Mouse (Mus musculus): ENCODE measurements around the gene Tnk1. TPM values are rescaled to one million over a fixed set of nuclear protein-coding genes. Genes with fewer than 3 reads are reported as not detected.
"Not testable (repeated sequence)": the region's sequence is repeated elsewhere in the genome, so short reads cannot be mapped to it uniquely, and the experiment has no call there.

Tnk1 gene
- polyA plus RNA-seq, 1 experiment from 2014 or later = 1.4 TPM

DNA sequence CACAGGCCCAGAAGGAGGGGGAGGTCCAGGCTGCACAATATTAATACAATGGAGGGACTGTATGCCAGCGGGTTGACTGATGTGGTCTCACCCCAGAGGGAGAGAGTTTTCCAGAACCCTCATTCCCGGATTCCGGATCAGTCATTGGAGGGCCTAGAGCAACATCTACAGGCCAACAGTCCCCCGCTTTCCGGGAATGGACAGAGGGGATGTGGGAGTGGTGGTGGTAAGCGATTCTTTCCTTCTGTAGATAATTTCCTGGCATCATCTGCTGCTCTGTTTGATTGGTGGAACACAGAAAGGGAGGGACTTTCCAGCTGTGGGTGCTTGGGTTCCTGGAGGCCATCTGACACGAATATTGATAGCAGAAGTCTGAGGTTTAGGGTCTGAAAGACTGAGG is 17.7 kb upstream of the Tnk1 start:
- no peak overlapping the region for H3K4me2 ChIP-seq (replicated peaks)
- H3K4me1 ChIP-seq = peaks cover 24% of the 10 kb centered on the region
- no peak for ATAC-seq (ENCODE audit: low FRiP score)
- peaks cover 12% of the 10 kb centered on the region for H3K27me3 ChIP-seq
- H3K9ac ChIP-seq = no peak overlapping the region
- peak overlapping the region; percentile 17; the same call in 1 of the 2 replicates for H3K27ac ChIP-seq
- H3K9me3 ChIP-seq (replicated peaks) = no peaks in the 10 kb centered on the region
- H3K4me3 ChIP-seq = no peak overlapping the region
- WGBS = 67% methylated on average over 7 of the region's 7 CpGs
- no peaks in the 10 kb centered on the region for H3K36me3 ChIP-seq

DNA sequence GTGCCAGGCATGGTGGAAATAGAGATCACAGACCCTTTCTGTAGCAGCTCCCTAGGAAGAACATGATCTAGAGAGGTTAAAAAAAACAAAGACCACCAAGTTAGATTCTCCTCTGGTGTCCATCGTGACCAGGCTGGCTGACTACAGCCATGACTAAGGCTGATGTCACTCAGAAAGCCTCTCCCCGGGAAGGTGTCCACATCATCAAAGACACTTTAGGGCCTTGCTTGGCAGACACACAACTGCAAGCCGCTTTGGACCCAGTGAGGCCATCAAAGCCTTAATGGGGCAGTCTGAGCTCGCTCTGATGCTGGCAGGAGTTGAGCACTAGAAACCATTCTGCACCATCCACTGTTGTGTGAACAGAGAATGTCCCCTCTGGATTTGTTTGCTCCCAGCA is 13.9 kb upstream of the Tnk1 start:
- Histone ChIP-seq H3K9me3 (replicated peaks) (no peaks in the 10 kb centered on the region), H3K4me2 (replicated peaks) (no peak overlapping the region), H3K9ac (no peak overlapping the region), H3K36me3 (no peaks in the 10 kb centered on the region), H3K4me3 (no peak overlapping the region), H3K4me1 (peaks cover 5% of the 10 kb centered on the region), H3K27ac (no peak overlapping the region), H3K27me3 (no peaks in the 10 kb centered on the region; the same call in 1 of the 2 replicates)
- ATAC-seq (ENCODE audit: low FRiP score) = no peak
- WGBS = 87% methylated on average over 4 of the region's 4 CpGs

DNA sequence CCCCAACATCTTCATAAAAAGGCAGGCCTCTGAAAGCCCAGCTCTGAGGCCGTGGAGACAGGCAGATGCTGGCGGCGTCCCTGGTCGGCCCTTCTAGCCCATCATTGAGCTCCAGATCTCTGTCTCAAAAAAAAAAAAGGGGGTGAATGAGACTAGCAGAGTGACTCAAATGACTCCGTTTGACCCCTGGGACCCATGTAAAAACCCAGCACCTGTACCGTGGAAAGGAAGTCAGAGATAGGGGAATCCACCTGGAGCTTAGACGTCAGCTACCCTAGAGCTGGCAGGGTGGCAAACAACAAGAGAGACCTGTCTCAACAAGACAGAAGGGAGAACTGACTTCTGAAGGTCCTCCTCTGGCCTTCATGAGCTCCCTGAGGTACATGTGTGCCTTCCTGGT is 13.3 kb upstream of the Tnk1 start:
- WGBS = 86% methylated on average over 7 of the region's 7 CpGs
- ATAC-seq (ENCODE audit: low FRiP score) = no peak
- H3K9ac ChIP-seq = no peak overlapping the region
- H3K4me3 ChIP-seq = no peak overlapping the region
- no peak overlapping the region for H3K27ac ChIP-seq
- H3K4me1 ChIP-seq = no peaks in the 10 kb centered on the region
- H3K36me3 ChIP-seq = no peaks in the 10 kb centered on the region
- H3K9me3 ChIP-seq (replicated peaks) = no peaks in the 10 kb centered on the region
- no peak overlapping the region for H3K4me2 ChIP-seq (replicated peaks)
- H3K27me3 ChIP-seq = peaks cover 4% of the 10 kb centered on the region; the same call in 1 of the 2 replicates

DNA sequence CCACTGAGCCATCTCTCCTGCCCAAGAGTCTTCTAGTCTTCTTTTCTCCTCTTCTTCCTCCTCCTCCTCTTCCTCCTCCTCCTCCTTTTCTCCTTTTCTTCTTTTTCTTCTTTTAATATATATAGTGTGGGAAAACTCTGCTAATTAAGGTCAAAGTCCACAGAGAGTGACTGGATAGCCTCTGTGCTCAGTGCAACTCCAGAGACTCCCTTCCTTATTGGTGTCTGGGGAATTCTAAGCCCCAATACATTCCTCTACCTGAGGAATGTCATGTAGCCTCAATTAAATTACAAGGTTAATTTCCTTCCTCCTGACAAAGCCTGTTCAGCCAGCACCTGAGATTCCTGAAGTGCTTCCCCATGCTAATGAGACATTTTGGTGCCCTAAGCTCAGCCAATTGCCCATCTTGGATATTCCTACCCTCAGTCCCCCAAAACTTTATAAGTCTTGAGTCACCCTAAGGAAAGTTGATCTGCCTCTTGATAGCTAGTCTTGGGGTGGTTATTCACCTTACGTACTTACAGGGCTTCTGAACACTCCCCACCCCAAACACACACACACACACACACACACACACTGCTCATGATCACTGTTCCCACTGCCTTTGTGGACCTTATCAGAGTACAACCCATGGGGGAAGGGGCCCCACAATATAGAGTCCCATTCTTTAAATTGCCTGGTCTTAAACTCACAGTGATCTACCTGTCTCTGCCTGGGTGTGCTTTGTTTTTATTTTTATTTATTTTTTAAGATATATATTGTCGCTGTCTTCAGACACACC is 11.9 kb upstream of the Tnk1 start:
- H3K9ac ChIP-seq = no peak overlapping the region
- no peaks in the 10 kb centered on the region for H3K9me3 ChIP-seq (replicated peaks)
- 95% methylated on average over 2 of the region's 2 CpGs for WGBS
- no peak overlapping the region for H3K4me3 ChIP-seq
- no peak overlapping the region for H3K27ac ChIP-seq
- H3K4me2 ChIP-seq (replicated peaks) = no peak overlapping the region
- no peaks in the 10 kb centered on the region for H3K4me1 ChIP-seq
- no peak for ATAC-seq (ENCODE audit: low FRiP score)
- H3K36me3 ChIP-seq = no peaks in the 10 kb centered on the region
- H3K27me3 ChIP-seq = peaks cover 5% of the 10 kb centered on the region; the same call in 1 of the 2 replicates

DNA sequence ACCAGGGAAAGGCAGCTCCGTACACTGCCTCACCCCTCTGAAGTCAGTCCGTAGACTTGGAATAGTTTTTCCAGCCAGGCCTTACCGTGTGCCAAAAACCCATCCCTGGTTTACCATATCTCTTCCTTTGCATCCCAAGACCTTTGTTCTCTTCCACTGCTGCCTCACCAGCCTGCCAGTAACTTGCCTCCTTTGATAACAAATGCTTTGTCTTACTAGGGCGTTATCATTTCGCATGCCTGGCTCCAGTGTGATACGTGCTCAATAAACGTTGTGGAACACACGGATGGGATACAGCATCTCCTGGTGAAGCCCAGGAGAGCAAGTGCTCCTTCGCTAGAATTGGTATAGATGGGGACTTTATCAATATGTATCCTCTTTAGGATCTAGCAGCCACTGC is 8.8 kb upstream of the Tnk1 start:
- no peaks in the 10 kb centered on the region for H3K36me3 ChIP-seq
- H3K4me3 ChIP-seq = no peak overlapping the region
- H3K4me1 ChIP-seq = no peaks in the 10 kb centered on the region
- no peak overlapping the region for H3K9ac ChIP-seq
- no peak overlapping the region for H3K4me2 ChIP-seq (replicated peaks)
- WGBS = 74% methylated on average over 9 of the region's 9 CpGs
- H3K9me3 ChIP-seq (replicated peaks) = no peaks in the 10 kb centered on the region
- H3K27ac ChIP-seq = no peak overlapping the region
- no peak for ATAC-seq (ENCODE audit: low FRiP score)
- H3K27me3 ChIP-seq = 0 out of 2 replicates have a peak, but pooled peaks cover 5% of the 10 kb centered on the region

DNA sequence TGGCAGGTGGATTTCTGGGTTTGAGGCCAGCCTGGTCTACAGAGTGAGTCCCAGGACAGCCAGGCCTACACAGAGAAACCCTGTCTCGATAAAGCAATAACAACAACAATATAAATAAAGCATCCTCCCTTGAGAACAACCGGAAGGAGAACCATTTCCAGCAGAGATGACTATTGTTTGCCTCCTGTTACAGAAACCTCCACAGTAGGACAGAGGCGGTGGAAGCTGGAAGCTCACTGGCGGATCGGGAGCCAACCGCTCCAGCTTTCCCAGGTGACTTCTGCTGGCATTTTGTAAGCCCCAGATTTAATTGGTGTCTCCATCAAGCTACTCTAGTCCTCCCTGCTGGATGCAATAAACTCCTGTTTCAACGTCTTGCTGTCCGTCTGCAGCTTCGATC is 7.0 kb upstream of the Tnk1 start:
- no peak for ATAC-seq (ENCODE audit: low FRiP score)
- H3K4me1 ChIP-seq = no peaks in the 10 kb centered on the region
- H3K4me3 ChIP-seq = no peak overlapping the region
- no peak overlapping the region for H3K9ac ChIP-seq
- 0 out of 2 replicates have a peak, but pooled peaks cover 5% of the 10 kb centered on the region for H3K27me3 ChIP-seq
- H3K4me2 ChIP-seq (replicated peaks) = no peak overlapping the region
- no peaks in the 10 kb centered on the region for H3K9me3 ChIP-seq (replicated peaks)
- WGBS = 87% methylated on average over 9 of the region's 9 CpGs
- no peak overlapping the region for H3K27ac ChIP-seq
- no peaks in the 10 kb centered on the region for H3K36me3 ChIP-seq

DNA sequence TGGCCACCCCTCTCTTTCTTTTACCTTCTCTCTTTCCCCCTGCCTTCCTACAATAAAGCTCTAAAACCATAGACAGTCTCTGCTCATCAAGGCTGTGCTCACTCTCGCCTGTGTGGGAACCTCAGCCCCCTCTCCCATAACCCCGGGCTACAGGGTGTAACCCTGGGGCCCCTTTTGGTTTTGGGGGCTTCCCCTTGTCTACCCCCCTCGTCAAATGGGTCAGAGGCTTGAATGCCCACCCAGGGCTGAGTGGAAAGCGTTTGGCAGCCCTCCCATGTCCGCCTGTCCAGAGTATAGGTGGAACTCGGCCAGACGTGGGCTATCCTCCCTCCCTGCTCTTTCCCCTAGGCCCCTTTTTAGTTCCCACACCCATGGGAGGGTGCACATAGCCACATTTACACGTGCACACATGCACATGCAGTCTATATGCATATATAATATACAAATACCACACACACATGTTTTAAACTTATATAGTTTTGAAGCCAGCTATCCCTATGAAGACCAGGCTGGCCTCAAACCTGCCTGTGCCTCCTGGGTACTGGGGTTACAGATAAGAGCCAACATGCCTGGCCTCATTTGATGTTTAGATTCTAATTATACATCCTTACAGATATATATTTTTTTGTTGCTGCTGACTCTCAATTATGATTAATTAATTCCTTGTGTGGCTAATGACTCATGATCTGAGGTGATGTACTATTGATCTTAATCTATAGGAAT is 5.8 kb upstream of the Tnk1 start:
- Histone ChIP-seq H3K9ac (no peak overlapping the region), H3K9me3 (replicated peaks) (no peaks in the 10 kb centered on the region), H3K27ac (no peak overlapping the region), H3K4me1 (no peaks in the 10 kb centered on the region), H3K4me3 (no peak overlapping the region), H3K36me3 (no peaks in the 10 kb centered on the region), H3K27me3 (peaks cover 10% of the 10 kb centered on the region), H3K4me2 (replicated peaks) (no peak overlapping the region)
- 61% methylated on average over 8 of the region's 8 CpGs for WGBS
- no peak for ATAC-seq (ENCODE audit: low FRiP score)

DNA sequence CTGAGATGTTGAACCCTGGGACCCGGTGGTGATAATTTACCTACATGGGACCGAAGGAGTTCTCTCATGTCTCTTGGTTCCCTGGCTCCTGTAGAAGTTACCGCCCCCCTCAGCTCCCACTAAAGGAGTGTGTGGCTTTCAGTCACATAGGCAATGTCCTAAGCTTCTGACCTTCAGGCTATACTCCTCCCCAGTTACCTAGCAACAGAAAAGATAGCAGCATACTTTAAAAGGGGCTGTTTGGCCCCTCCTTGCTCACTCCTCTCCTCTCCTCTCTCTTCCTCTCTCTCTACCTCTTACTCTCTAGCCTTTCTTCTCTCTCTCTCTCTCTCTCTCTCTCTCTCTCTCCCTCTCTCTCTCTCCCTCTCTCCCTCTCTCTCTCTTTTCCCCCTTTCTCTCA is 5.2 kb upstream of the Tnk1 start:
- ATAC-seq (ENCODE audit: low FRiP score); H3K9me3 ChIP-seq (replicated peaks); H3K4me2 ChIP-seq (replicated peaks); H3K36me3 ChIP-seq; H3K9ac ChIP-seq; H3K27ac ChIP-seq; H3K4me3 ChIP-seq; H3K4me1 ChIP-seq: not testable (repeated sequence)
- peaks cover 15% of the 10 kb centered on the region for H3K27me3 ChIP-seq
- WGBS = 78% methylated on average over 3 of the region's 3 CpGs

DNA sequence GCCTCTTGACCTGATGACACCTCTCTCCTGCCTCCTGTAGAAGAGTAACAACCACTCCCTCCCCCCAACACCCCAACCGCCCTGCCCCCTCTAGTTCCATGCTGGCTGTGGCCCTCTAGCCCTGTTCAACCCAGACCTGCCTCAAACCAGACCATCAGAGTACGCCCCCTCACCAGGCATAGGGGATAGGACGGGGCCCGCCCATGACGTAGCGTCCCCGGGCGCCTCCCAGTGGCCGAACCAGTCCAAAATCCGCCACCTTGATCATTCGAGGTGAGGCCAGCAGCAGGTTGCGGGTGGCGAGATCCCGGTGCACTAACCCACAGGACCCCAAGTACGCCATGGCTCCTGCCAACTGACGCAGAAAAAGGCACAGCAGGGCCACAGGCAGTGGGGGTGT is 3.2 kb downstream of the Tnk1 start:
- peaks cover 32% of the 10 kb centered on the region for H3K27me3 ChIP-seq
- no peak overlapping the region for H3K4me2 ChIP-seq (replicated peaks)
- no peak overlapping the region for H3K9ac ChIP-seq
- H3K36me3 ChIP-seq = peaks cover 23% of the 10 kb centered on the region
- no peak overlapping the region for H3K4me3 ChIP-seq
- peaks cover 9% of the 10 kb centered on the region; the same call in 1 of the 2 replicates for H3K4me1 ChIP-seq
- peak; percentile 57; the same call in 1 of the 2 replicates for ATAC-seq (ENCODE audit: low FRiP score)
- H3K27ac ChIP-seq = no peak overlapping the region
- H3K9me3 ChIP-seq (replicated peaks) = no peaks in the 10 kb centered on the region
- WGBS = 19% methylated on average over 16 of the region's 16 CpGs

DNA sequence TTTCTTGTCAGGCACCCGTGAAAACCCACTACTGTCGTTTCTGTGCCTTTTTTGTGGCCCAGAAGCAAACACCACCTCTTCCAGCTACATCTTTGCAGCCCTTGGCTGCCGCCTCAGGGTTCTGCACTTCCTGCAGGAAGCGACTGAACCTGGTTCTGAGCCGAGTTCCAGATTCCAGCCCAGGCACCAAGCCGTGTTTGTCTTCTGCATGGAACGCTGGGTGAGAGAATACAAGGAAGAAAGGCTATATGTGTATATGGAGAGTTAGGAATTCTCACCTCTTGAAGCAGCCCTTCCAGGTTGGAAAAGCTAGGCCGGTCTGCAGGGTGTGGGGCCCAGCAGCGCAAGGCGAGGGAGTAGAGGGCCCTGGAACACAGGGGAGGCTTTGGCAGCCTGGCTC is 3.9 kb downstream of the Tnk1 start:
- peaks cover 29% of the 10 kb centered on the region for H3K27me3 ChIP-seq
- 85% methylated on average over 10 of the region's 10 CpGs for WGBS
- H3K36me3 ChIP-seq = peaks cover 29% of the 10 kb centered on the region
- H3K9me3 ChIP-seq (replicated peaks) = no peaks in the 10 kb centered on the region
- H3K27ac ChIP-seq = no peak overlapping the region
- no peak for ATAC-seq (ENCODE audit: low FRiP score)
- H3K4me1 ChIP-seq = peaks cover 9% of the 10 kb centered on the region; the same call in 1 of the 2 replicates
- no peak overlapping the region for H3K4me2 ChIP-seq (replicated peaks)
- H3K4me3 ChIP-seq = no peak overlapping the region
- H3K9ac ChIP-seq = no peak overlapping the region

DNA sequence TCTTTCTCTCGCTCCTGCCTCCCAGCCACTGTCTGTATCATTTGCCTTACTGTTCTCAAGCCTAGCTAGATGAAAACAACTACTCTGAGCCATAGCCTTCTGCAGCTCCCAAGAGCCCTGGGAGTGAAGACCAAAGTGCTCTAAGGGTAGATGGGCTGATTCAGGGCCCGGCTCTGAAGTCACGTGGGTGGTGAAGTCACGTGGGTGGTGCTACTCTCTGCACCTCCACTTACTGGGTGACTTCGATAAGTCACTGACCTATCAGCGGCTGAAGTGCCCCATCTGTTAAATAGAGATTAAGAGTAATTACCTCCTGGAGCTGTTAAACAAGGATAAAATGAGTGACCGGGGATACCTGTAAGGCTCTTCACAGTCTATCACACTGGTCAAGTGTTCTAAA is 4.5 kb downstream of the Tnk1 start:
- Histone ChIP-seq H3K9ac (0 out of 2 replicates have a peak overlapping the region, but pooled peaks have one; percentile 18), H3K27ac (no peak overlapping the region), H3K4me1 (peaks cover 9% of the 10 kb centered on the region; the same call in 1 of the 2 replicates), H3K4me3 (no peak overlapping the region), H3K27me3 (peaks cover 24% of the 10 kb centered on the region), H3K9me3 (replicated peaks) (no peaks in the 10 kb centered on the region), H3K36me3 (peaks cover 36% of the 10 kb centered on the region), H3K4me2 (replicated peaks) (no peak overlapping the region)
- WGBS = 73% methylated on average over 7 of the region's 7 CpGs
- no peak for ATAC-seq (ENCODE audit: low FRiP score)

DNA sequence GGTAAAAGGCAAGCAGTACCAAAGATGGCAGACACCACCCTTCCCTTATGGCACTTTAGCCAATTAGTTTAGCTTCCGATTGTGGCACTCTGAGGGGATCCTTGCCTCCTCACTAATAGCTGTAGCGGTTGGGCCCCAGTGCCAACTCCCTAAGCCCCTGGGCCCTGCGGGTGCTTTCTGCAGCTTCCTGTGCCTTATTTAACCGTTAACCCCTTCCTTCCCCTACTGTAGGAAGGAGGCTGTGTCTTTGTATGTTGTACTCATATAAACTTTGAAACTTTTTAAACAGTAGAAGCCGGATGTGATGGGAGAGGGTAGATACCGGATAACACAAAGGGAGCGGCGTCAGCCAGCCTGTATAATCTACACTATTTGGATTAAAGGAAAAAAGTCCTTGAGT is 7.8 kb downstream of the Tnk1 start:
- no peak for ATAC-seq (ENCODE audit: low FRiP score)
- 79% methylated on average over 8 of the region's 8 CpGs for WGBS
- H3K27ac ChIP-seq = no peak overlapping the region

More for the DNA sequence above, 7.8 kb downstream of the Tnk1 start:
- Histone ChIP-seq H3K4me1 (peaks cover 31% of the 10 kb centered on the region), H3K36me3 (peaks cover 46% of the 10 kb centered on the region), H3K9ac (no peak overlapping the region), H3K4me3 (no peak overlapping the region), H3K27me3 (no peaks in the 10 kb centered on the region), H3K9me3 (replicated peaks) (no peaks in the 10 kb centered on the region), H3K4me2 (replicated peaks) (no peak overlapping the region)
